Mouse (Mus musculus) intestine, embryonic 16.5 days (tissue): Measurements from ENCODE around the gene Vamp5. TPM values are rescaled to one million over a fixed set of nuclear protein-coding genes. Genes with fewer than 3 reads are reported as not detected.
A peak's percentile ranks its signal among the peaks of the same experiment; 100 is the strongest.

Experiments used
- ATAC-seq: fragments of 200-750 bp; cut with Nextera tagmentation; 2 replicates; pipeline ENCODE4 v1.8.0; 2017; ENCODE audit warnings: moderate TSS enrichment, moderate library complexity
- H3K27ac ChIP-seq: fragments of 300-500 bp; sonication (generic); 2 replicates; pipeline ENCODE4 v1.5.1; 2014; ENCODE audit warnings: mild to moderate bottlenecking, low read length
- H3K27me3 ChIP-seq: fragments of 300-500 bp; sonication (generic); replicated peaks from 2 replicates; pipeline ENCODE4 v1.6.1; 2014; ENCODE audit warnings: low read length, control low read depth, mixed read lengths; ENCODE audit not compliant: control insufficient read depth, insufficient read depth
- H3K36me3 ChIP-seq: fragments of 300-500 bp; sonication (generic); 2 replicates; pipeline ENCODE4 v1.6.1; 2014; ENCODE audit warnings: low read length, control low read depth; ENCODE audit not compliant: control insufficient read depth, insufficient read depth
- H3K4me1 ChIP-seq: fragments of 300-500 bp; sonication (generic); 2 replicates; pipeline ENCODE4 v1.6.1; 2014; ENCODE audit warnings: low read length, control low read depth, mixed read lengths; ENCODE audit not compliant: control insufficient read depth, insufficient read depth
- H3K4me2 ChIP-seq: fragments of 300-500 bp; sonication (generic); 2 replicates; pipeline ENCODE4 v1.6.1; 2014; ENCODE audit warnings: low read depth, low read length, control low read depth
- H3K4me3 ChIP-seq: fragments of 300-500 bp; sonication (generic); 2 replicates; pipeline ENCODE4 v1.5.1; 2014; ENCODE audit warnings: mild to moderate bottlenecking, low read length
- H3K9ac ChIP-seq: fragments of 300-500 bp; sonication (generic); 2 replicates; pipeline ENCODE4 v1.6.1; 2014; ENCODE audit warnings: low read depth, low read length
- H3K9me3 ChIP-seq: fragments of 300-500 bp; sonication (generic); 2 replicates; pipeline ENCODE4 v1.6.1; 2016; ENCODE audit warnings: low read length, control low read depth; ENCODE audit not compliant: control insufficient read depth
- WGBS: fragments of 180-500 bp; shearing (Covaris S2); extraction: QIAGEN DNeasy Blood & Tissue Kit; methylation state at CpG from one replicate; pipeline ENCODE4 v1.1.7; 2014; 5-methylcytosine and 5-hydroxymethylcytosine counted together
- polyA plus RNA-seq: library from polyadenylated mRNA; unstranded; fragments of >200 nt; fragmentation: Nextera tagmentation; extraction: Ambion mirVana; gene quantifications from 2 replicates; pipeline ENCODE4 v1.2.1, GENCODE M21; 2015

Vamp5 gene
- polyA plus RNA-seq, 1 experiment from 2014 or later: 17.3 TPM

- ATAC-seq: no peak
- H3K9me3 ChIP-seq: no peaks in the 10 kb centered on the region
- peak overlapping the region; percentile 82 for H3K27ac ChIP-seq
- peak overlapping the region; percentile 50 for H3K9ac ChIP-seq
- peaks cover 43% of the 10 kb centered on the region for H3K4me1 ChIP-seq
- 42% methylated on average over 7 of the region's 7 CpGs for WGBS
- H3K4me2 ChIP-seq: peak overlapping the region; percentile 71
- H3K4me3 ChIP-seq: peak overlapping the region; percentile 69
- 0 out of 2 replicates have a peak, but pooled peaks cover 2% of the 10 kb centered on the region for H3K36me3 ChIP-seq
- no peaks in the 10 kb centered on the region for H3K27me3 ChIP-seq
Measured at GRCm38 (mm10) chr6:72360599-72360935, 19.7 kb downstream of the Vamp5 start.

- H3K4me3 ChIP-seq: peak overlapping the region; percentile 21
Measured at GRCm38 (mm10) chr6:72359891-72360598, 20.2 kb downstream of the Vamp5 start.

GRCm38 (mm10) chr6:72359343-72359742, 20.9 kb downstream of the Vamp5 start:
- H3K9me3 ChIP-seq: no peaks in the 10 kb centered on the region
- 0 out of 2 replicates have a peak, but pooled peaks cover 2% of the 10 kb centered on the region for H3K36me3 ChIP-seq
- H3K4me2 ChIP-seq: no peak overlapping the region
- H3K4me3 ChIP-seq: no peak overlapping the region
- H3K27ac ChIP-seq: no peak overlapping the region
- no peak for ATAC-seq
- H3K27me3 ChIP-seq: no peaks in the 10 kb centered on the region
- peaks cover 47% of the 10 kb centered on the region for H3K4me1 ChIP-seq
- WGBS: 75% methylated on average over 2 of the region's 2 CpGs
- no peak overlapping the region for H3K9ac ChIP-seq

More at GRCm38 (mm10) chr6:72359891-72360598, 20.2 kb downstream of the Vamp5 start:
- H3K9me3 ChIP-seq: no peaks in the 10 kb centered on the region
- peak overlapping the region; percentile 71 for H3K4me2 ChIP-seq
- H3K4me1 ChIP-seq: peaks cover 43% of the 10 kb centered on the region
- WGBS: 66% methylated on average over 11 of the region's 11 CpGs
- H3K36me3 ChIP-seq: 0 out of 2 replicates have a peak, but pooled peaks cover 2% of the 10 kb centered on the region
- H3K9ac ChIP-seq: peak overlapping the region; percentile 50
- peak overlapping the region; percentile 82 for H3K27ac ChIP-seq
- no peaks in the 10 kb centered on the region for H3K27me3 ChIP-seq
- ATAC-seq: no peak

GRCm38 (mm10) chr6:72358086-72358764, 22.0 kb downstream of the Vamp5 start:
- H3K4me2 ChIP-seq: no peak overlapping the region
- no peaks in the 10 kb centered on the region for H3K9me3 ChIP-seq
- no peak overlapping the region for H3K9ac ChIP-seq
- H3K4me3 ChIP-seq: no peak overlapping the region
- WGBS: 77% methylated on average over 10 of the region's 10 CpGs
- 0 out of 2 replicates have a peak, but pooled peaks cover 2% of the 10 kb centered on the region for H3K36me3 ChIP-seq
- no peak for ATAC-seq
- no peaks in the 10 kb centered on the region for H3K27me3 ChIP-seq
- no peak overlapping the region for H3K27ac ChIP-seq
- peaks cover 47% of the 10 kb centered on the region for H3K4me1 ChIP-seq

GRCm38 (mm10) chr6:72357164-72358079, 22.8 kb downstream of the Vamp5 start:
- Histone ChIP-seq H3K9ac (no peak overlapping the region), H3K4me1 (peaks cover 47% of the 10 kb centered on the region), H3K4me3 (no peak overlapping the region), H3K4me2 (no peak overlapping the region), H3K36me3 (0 out of 2 replicates have a peak, but pooled peaks cover 2% of the 10 kb centered on the region), H3K9me3 (no peaks in the 10 kb centered on the region), H3K27me3 (no peaks in the 10 kb centered on the region), H3K27ac (no peak overlapping the region; the same call in 1 of the 2 replicates)
- ATAC-seq: no peak
- 53% methylated on average over 5 of the region's 5 CpGs for WGBS

- Histone ChIP-seq H3K4me1 (peaks cover 45% of the 10 kb centered on the region), H3K36me3 (0 out of 2 replicates have a peak, but pooled peaks cover 2% of the 10 kb centered on the region), H3K4me2 (peak overlapping the region; percentile 85), H3K9me3 (no peaks in the 10 kb centered on the region), H3K27me3 (no peaks in the 10 kb centered on the region), H3K9ac (peak overlapping the region; percentile 73), H3K27ac (no peak overlapping the region), H3K4me3 (peak overlapping the region; percentile 67)
- 39% methylated on average over 8 of the region's 8 CpGs for WGBS
- ATAC-seq: 0 out of 2 replicates have a peak, but pooled peaks have one; percentile 2
Measured at GRCm38 (mm10) chr6:72356001-72356532, 24.2 kb downstream of the Vamp5 start.

- WGBS: under 1% methylated on average over 69 of the region's 71 CpGs
- Histone ChIP-seq H3K9me3 (no peaks in the 10 kb centered on the region), H3K4me3 (peak within 1 kb of the TSS; percentile 67), H3K36me3 (0 out of 2 replicates have a peak, but pooled peaks cover 4% of the 10 kb centered on the region), H3K4me1 (peaks cover 37% of the 10 kb centered on the region), H3K9ac (peak within 1 kb of the TSS; percentile 73), H3K27ac (0 out of 2 replicates have a peak within 1 kb of the TSS, but pooled peaks have one; percentile 4), H3K4me2 (peak within 1 kb of the TSS; percentile 85), H3K27me3 (no peaks in the 10 kb centered on the region)
- ATAC-seq: peak; percentile 91
Measured at GRCm38 (mm10) chr6:72355066-72355911, 25.0 kb downstream of the Vamp5 start, which contains the start of gene Tmem150a. Gene Tmem150a, plus strand, starts transcription at chr6:72355447.

- H3K9ac ChIP-seq: no peak overlapping the region
- no peaks in the 10 kb centered on the region for H3K9me3 ChIP-seq
- WGBS: 73% methylated on average over 1 of the region's 1 CpGs
- H3K4me1 ChIP-seq: peaks cover 30% of the 10 kb centered on the region
- ATAC-seq: no peak
- no peaks in the 10 kb centered on the region for H3K27me3 ChIP-seq
- 0 out of 2 replicates have a peak, but pooled peaks cover 5% of the 10 kb centered on the region for H3K36me3 ChIP-seq
- no peak overlapping the region for H3K4me2 ChIP-seq
- H3K4me3 ChIP-seq: no peak overlapping the region
- no peak overlapping the region for H3K27ac ChIP-seq
Measured at GRCm38 (mm10) chr6:72354025-72354424, 26.2 kb downstream of the Vamp5 start.
